Mouse (Mus musculus): ENCODE measurements around the gene Hspg2. TPM values are rescaled to one million over a fixed set of nuclear protein-coding genes. Genes with fewer than 3 reads are reported as not detected.
"Not testable (repeated sequence)": the region's sequence is repeated elsewhere in the genome, so short reads cannot be mapped to it uniquely, and the experiment has no call there.

Hspg2 gene
- 100 to 1,000 TPM in 1 of 2 experiments, 10 to 100 TPM in 1; 79.7 to 122 TPM for total RNA-seq (2021)
- long read RNA-seq, experiment 1, partial matches to known transcripts: 4 of 5 reads
- long read RNA-seq, experiment 1, other reads (novel, unspliced or antisense): 1 of 5 reads
- long read RNA-seq, experiment 2, partial matches to known transcripts: 1 of 3 reads
- long read RNA-seq, experiment 2, other reads (novel, unspliced or antisense): 2 of 3 reads

DNA sequence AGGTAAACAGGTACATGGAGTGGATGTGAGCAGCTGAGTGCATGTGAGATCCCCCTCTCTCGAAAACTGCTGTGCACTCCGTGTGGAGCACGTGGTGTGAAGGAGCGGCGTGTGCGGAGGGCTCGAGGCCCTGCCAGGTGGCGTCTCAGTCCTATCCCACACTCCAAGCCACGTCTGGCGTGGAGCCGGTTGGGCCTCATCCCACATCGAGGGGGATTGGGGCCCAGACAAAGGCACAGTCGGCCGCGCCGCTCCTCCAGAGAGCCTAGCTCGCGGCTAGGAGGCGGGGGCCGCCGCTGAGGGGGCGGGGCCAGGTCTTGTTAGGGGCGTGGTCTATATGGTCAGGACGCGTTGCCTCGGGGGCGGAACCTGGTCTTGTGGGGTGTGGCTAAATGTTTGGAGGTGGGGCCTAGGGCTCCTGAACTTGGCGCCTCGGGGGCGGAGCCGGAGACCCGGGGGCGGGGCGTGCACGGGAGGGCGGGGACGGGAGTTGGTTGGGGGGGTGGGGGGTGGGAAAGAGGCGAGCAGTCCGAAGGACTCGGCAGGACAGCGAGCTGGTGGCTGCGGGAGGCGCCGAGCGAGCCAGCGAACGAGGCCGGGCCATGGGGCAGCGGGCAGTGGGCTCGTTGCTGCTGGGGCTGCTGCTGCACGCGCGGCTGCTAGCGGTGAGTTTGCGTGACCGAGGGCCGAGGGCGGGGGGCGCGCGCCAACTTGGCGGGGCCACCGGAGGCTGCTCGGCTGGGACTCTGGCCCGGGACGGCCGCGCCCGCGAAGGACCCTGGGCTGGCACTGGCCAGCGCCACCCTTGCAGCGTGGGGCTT, at the start of gene Hspg2:
TSS of gene Hspg2 (plus strand) at position 510 of the 821 bp plus-strand sequence.
- DNase-seq (ENCODE audit: low spot score in 2 of 2): peak; percentile 99

DNA sequence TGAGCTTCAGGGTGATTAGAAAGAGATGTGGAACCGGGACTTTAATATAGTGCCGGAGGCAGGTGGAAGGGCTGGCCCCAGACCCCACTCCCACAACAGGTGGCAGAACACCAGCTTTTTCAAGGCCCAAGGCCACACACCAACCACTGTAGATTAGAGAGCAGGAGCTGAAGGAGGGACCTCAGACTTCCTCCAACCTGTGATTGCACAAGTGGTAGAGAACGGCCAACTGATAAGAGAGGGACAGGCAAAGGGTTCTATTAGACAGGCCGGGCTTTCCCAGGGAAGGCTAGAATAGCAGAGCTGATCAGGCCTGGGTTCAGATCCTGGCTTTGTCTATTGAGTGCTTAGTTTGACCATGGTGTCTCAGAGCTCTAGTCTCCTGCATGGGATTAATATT, 38.1 kb upstream of the Hspg2 start, which contains the start of gene Cela3b:
TSS of gene Cela3b (minus strand) at position 39 of the 400 bp plus-strand sequence.
- no peak for DNase-seq (ENCODE audit: low spot score in 2 of 2)

DNA sequence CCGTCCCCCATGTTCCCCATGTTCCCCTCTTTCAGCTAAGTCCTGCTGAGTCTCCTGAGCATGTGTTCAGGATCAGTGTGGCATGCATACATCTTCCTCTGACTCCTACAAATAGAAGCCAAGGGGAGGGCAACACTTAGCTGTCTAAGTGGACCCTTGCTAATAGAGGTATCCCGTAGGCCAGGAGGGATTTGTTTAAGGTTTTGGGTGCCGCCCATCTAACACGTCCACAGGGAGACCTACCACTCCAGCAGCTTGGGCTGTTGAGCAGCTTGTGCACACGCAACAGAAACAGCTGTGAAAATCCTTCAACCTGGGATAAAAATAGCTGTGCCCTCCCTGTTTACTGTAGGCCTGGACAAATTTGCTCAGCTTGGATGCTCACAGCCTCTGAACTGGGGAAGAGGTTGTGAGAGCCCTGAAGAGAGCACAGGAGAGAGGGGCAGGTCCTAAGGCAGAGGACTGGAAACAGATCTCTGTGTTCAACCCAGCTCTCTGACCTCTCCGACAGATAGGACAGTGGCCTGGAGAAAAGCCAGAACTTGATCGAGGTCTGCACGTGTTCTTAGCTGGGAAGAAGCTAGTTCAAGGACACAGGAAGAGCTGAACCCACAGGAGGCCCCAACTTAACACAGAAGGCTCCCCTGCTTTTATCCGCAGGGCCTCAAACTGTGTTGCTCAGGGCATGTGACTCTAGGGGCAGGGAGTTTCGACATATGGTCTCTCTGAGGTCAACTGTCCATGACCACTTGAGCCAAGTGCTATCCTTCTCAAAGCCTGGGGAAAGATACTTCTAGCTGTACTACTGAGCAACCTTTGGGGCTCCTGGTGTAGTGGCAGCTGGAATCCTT, 35.6 kb upstream of the Hspg2 start:
- DNase-seq (ENCODE audit: low spot score in 2 of 2): not testable (repeated sequence)

DNA sequence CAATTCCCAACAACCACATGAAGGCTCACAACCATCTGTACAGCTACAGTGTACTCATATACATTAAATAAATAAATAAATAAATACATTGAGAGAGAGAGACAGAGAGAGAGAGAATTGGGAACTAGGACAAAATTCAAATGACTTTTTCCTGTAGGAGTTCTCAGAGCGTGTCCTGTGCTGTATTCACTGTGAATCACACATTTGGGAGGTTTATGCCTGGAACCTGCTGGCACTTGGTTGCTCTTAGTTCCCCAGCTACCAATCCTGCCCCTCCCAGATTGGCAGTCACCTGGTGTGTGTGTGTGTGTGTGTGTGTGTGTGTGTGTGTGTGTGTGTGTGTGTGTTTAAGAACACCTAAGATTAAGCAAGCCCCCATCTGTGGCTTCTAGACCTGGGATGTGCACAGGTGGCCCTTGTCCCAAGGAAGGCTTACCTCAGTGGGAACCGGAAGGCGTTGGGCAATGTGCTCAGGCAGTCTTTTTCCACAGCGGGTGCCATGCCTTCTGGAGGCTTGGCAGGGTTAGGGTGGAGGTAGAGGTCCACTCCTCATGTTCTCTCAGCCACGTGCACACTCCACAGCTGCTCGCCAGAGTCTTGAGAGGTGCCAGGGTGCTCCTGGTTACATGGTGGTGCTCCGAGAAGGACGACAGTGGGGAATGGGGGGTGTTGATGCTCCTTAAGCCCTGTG, 31.4 kb upstream of the Hspg2 start:
- no peak for DNase-seq (ENCODE audit: low spot score in 2 of 2)

DNA sequence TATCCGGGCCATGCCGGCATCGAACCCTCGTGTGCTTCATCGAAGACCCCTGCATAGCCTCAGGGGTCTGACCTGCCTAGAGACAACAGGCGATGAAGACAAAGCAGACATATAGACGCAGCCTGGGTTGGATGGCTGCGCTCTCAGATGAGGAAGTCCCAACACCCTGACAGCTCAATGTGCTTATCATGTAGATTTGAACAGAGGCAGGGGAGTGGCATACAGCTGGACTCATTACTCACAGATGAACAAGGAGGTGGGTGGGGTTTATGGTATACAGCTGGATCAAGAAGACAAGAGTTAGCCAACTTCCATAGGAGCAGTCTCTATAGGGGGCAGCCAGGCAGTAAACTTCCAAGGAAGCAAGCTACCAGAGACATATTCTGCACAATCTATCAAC, 29.7 kb upstream of the Hspg2 start:
- no peak for DNase-seq (ENCODE audit: low spot score in 2 of 2)

DNA sequence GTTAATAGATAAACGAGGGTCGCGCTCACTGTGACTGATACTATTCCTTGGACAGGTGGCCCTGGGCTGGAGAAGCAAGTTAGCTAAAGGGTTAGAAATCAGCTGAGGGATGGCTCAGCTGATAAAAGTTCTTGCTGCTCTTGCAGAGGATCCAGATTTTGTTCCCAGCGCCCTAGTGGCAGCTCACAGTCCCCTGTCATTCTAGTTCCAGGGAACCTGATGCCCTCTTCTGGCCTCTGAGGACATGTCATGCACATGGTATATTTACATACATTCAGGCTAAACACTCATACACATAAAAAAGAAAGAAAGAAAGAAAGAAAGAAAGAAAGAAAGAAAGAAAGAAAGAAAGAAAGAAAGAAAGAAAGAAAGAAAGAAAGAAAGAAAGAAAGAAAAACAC, 27.2 kb upstream of the Hspg2 start:
- no peak for DNase-seq (ENCODE audit: low spot score in 2 of 2)

DNA sequence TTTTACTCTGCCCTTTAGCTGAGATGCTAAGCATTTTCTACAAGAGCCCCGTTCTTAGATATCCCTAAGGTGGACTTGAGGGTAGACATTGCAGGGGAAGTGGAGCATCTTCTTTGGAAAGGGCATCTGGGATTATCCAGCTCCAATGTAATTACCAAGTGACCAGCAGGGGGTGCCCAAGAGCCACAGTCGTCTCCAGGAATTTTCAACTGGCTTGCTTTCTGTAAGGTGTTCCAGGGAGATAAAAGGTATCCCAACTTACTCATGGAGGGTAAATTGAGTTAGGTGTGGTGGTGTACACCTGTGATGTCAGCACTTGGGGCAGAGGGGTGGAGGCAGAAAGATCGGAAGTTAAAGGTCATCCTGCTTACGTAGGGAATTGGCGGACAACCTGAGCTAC, 24.9 kb upstream of the Hspg2 start:
- DNase-seq (ENCODE audit: low spot score in 2 of 2): peak; percentile 82 to 85

DNA sequence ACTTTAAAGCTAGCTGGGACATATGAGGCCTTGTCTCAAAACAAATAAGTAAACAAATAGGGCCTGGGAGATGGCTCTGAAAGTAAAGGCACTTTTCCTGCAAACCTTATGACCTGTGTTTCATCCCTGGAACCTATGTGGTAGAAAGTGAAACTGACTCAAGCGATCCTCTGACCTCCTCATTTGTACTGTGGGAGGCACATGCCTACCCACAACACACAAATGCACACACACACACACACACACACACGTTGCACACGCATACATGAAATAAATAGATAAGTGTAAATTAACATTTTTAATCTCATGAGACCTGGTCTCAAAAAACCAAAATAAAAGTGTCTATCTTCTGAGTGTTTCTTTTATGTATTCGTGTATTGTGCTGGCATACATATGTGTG, 22.7 kb upstream of the Hspg2 start:
- no peak for DNase-seq (ENCODE audit: low spot score in 2 of 2)

DNA sequence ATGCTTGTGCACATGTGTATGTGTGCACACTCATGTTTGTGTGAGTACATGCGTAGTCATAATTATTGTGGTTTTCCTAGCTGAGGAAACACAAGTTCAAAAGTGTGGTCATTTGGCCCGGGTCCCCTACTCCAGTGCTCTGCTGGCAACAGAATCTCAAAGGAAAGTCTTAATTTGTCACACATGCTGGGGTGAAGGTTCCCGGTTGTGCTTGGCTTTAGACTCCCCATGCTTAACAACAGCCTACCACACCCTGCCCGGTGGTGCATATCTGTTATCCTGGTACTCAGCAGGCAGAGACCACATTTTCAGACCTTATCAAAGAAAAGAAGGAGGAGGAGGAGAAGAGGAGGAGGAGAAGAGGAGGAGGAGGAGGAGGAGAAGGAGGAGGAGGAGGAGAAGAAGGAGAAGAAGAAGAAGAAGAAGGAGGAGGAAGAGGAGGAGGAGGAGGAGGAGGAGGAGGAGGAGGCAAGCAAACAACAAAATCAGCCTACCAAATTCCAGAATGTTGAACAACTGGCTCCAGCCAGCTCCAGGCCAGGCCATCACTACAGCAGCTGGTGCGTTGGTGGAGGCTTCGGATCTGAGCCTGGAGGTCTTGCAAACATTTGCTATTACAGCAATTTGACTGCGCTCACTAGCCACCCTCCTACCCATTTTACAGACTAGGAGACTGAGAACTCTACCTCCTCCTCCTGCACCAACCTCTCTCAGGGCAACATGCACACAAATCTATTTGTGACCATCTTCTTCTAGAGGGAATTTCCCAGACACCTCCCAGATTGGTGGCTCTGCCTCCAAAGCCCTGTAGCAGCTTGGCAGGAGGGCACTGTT, 21.0 kb upstream of the Hspg2 start:
- DNase-seq (ENCODE audit: low spot score in 2 of 2): no peak

DNA sequence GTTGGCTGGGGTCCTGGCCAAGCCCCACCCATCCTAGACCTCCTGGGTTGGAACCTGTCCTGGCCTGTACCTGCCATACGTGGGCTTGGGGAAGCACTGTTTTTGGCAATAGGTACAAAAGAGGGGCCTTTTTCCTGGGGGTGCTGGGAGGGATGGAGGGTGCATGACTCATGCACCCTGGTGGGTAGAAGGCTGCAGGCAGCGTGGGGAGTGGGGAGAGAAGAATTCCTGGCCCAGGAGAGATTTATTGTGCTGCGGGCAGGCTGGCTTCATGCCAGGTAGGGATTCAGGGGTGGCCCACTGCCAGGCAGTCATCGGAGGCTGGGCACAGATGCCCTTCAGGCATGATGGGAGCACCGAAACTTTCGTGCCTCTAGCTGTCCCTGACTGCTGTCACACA, 20.4 kb upstream of the Hspg2 start:
- peak; percentile 64 to 68 for DNase-seq (ENCODE audit: low spot score in 2 of 2)

DNA sequence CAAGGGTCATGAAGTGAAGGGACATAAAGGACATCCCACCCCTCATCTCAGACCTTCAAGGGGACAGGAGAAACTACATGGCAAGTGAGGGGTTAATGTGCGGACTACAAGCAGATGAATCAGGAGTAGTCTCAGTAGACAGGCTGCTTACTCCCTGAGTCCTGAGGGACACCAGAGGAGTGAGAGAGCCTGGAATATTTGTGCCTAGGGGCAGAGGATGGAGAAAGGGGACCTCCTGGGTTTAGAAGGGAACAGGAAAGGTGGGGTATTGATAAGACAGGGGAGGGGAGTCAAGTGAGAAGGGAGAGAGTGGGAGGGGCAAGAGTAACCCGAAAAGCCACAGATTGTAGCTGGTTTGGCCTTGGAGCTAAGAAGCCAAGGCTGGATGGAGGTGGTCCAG, 19.9 kb upstream of the Hspg2 start:
- DNase-seq (ENCODE audit: low spot score in 2 of 2): no peak

DNA sequence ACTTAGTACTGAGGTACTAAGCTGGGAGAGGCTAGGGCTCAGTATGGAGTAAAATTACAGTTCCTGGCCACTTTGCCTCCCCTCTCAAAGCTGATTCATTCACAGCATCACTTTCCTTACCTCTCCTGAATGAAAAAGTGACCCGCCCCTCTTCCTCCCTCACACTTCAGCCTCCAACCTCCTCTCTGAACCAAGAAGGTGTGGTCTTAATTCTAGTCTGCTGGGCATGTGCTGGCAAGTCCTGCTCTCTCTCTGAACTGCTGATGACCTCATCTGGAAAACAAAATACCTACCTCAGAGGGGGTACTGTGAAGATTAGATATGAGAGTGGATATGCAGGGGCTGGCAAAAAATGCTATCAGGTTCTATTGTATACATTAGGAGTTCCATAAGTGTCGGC, 19.4 kb upstream of the Hspg2 start:
- DNase-seq (ENCODE audit: low spot score in 2 of 2): no peak

DNA sequence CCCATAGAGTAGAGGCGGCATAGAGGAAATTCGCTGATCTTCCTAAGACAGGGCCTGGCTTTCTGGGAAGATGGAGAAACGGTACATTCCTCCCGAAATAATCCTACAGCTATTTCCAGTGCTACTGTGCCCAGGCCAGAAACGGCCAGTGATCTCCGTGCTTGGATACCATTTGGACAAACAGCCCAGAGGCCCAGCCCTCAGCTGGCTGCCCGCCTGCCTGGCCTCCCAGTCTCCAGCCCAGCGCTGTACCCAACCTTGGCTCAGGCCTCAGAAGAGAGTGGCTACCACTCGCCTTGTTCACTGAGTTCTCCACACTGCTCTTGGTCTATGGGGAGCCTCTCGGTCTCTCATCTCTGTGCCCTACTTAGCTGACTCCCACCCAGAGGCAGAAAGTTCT, 18.9 kb upstream of the Hspg2 start:
- no peak for DNase-seq (ENCODE audit: low spot score in 2 of 2)

DNA sequence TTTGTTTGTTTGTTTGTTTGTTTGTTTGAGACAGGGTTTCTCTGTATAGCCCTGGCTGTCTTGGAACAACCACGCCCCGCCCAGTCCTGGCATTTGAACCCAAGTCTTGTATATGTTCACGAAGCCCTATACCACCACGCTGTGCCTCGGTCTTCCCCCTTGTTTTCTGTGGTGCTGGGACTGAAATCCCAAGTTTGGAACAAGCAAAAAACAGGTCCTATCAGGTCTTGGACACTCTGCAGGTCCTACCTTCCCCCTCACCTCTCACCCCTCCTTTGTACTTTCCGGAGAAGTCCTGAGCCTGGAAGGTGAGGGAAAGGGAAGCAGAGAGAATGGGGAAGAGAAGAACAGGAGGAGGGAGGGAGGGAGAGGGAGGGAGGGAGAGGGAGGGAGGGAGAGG, 16.4 kb upstream of the Hspg2 start:
- DNase-seq (ENCODE audit: low spot score in 2 of 2): no peak

DNA sequence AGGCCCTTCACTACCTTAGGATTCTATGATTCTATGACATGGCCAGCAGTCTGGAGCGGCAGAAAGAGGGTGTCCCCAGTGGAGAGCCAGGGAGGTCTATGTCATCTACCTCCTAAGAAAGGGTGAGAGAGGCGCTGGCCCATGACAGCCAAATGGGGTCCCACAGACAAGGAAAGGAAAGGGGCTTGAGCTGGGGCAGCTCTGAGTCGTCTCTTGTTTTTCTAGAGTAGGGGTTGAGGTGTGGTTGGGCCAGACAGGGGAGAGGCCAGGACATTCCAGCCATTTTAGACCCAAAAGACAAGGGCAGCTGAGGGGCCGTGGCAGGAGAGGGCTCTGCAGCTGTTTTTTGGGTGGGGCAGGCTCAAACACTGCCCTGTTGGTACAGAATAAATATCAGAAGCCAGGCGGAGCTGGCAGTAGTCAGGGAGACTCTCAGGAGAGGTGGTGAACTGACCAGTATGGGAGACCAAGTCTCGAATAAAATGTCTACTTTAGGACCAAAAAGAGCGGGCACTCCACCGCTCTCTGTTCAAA, 15.3 kb upstream of the Hspg2 start, which contains the start of gene 1700013G24Rik:
TSS of gene 1700013G24Rik (plus strand) at position 51 of the 534 bp plus-strand sequence.
- DNase-seq (ENCODE audit: low spot score in 2 of 2): no peak

DNA sequence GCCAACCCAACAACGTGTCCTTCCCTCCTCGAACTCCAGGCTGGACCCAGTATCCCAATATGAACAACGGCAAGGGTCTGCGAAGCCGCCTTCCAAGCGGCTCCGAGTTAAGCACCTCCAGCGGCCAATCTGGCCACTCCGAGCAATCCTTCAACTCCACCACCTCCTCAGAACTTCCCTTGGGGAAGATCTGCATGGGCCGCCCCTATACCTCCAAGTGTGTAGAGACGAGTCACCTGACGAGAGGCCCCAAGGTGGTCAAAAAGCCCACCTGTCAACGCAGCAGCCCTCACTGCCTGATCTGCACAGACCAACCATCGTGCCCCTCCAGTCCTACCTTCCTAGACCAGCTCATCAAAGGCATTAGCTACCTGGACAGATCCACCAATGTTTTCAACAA, 14.0 kb upstream of the Hspg2 start:
- no peak for DNase-seq (ENCODE audit: low spot score in 2 of 2)

DNA sequence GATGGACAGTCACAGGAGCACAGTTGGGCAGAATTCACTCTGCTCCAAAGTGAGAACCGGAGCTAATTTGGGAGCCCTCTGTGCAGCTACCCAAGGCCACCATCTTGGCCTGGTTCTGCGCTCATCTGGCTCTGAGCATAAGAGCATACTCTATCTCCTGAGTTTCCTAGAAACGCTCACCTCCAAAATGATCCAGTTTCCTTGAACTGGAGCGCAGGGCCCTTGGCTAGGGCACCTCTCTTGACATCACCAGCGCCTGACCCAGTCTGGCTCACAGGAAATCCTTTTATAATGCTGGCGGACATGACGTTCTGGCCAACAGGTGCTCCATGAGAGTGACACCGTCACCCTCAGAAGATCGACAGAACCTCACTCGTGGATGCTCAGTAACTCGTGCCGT, 12.0 kb upstream of the Hspg2 start:
- no peak for DNase-seq (ENCODE audit: low spot score in 2 of 2)

DNA sequence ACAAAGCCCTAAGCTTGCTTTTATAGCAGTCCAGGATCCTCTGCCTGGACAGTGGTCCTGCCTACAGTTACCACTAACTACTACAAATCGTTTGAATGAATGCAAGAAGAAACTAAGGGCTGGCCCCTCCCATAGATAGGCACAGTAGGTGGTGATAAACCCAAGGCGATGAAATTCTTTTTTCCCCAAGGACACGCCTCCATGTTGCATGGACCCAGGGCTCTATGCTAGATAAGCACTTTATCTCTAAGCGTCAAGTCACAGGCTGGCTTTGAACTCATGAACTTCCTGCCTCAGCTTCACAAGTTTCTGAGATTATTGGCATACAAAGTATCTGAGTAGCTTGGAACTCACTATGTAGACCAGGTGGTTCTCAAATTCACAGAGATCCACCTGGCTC, 11.3 kb upstream of the Hspg2 start:
- DNase-seq (ENCODE audit: low spot score in 2 of 2): no peak

DNA sequence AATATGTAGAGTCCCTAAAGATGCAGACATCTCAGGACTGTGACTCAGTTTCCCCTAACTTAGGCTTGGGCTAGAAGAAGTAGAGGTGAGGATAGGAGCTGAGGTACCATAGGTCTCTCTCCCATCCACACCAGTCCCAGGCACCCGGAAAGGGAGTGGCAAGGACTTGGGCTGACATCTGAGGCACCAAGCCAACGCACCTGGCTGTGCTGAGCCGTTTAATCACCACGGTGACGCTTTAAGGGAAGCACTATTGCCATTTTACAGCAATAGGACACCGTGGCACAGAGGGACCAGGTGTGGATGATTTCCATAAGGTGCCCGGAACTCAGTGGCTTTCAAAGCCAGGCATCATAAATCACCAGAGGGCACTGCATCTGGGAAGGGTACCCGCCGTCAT, 10.3 kb upstream of the Hspg2 start:
- DNase-seq (ENCODE audit: low spot score in 2 of 2): no peak

DNA sequence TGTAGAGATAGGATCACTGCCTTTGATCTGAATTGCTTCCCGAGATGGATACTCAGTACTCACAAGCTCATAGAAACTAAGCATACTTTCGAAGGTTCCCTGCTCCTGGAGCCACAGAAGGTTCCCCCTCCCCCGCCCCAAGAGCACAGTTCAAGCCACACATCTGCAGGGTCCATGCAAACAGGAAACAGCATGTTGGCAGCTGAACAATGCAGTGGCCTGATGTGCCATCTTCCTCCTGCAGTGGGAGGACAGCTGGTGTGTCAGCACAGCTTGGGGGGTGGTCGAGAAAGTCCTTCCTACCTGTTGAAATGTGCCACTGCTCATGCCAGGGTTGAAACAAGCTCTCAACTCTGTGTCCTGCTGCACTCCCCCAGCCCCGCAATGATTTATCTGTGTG, 9.7 kb upstream of the Hspg2 start:
- no peak for DNase-seq (ENCODE audit: low spot score in 2 of 2)
